Mouse (Mus musculus) myocyte (in vitro differentiated cells): ENCODE results near the gene Timp2.

Experiments used
- MAX ChIP-seq: IDR thresholded peaks from one replicate; pipeline ENCODE4 v1.6.1; 2011; ENCODE audit warnings: low read depth, mild to moderate bottlenecking, control low read depth
- MYOD1 ChIP-seq, 3 experiments: IDR thresholded peaks; one replicate each; pipeline ENCODE4 v1.6.1; 2011; ENCODE audit warnings: control low read depth in 2 of 3, low read depth in 2 of 3, mild to moderate bottlenecking in 2 of 3, moderate library complexity in 1 of 3; ENCODE audit not compliant: insufficient read length in 2 of 3, control insufficient read depth in 1 of 3
- REST ChIP-seq: IDR thresholded peaks from one replicate; pipeline ENCODE4 v1.6.1; 2011; ENCODE audit warnings: mild to moderate bottlenecking, control low read depth, moderate library complexity; ENCODE audit not compliant: insufficient read depth, insufficient read length
- SRF ChIP-seq: IDR thresholded peaks from one replicate; pipeline ENCODE4 v1.6.1; 2011; ENCODE audit warnings: low read depth; ENCODE audit not compliant: control insufficient read depth, insufficient read length
- USF1 ChIP-seq: IDR thresholded peaks from one replicate; pipeline ENCODE4 v1.6.1; 2011; ENCODE audit warnings: low read depth, mild to moderate bottlenecking, control low read depth, moderate library complexity

- TF ChIP-seq MYOD1 (IDR thresholded peaks at IDR 0.05; ENCODE audit: control insufficient read depth in 1 of 3, insufficient read length in 2 of 3, low read depth in 2 of 3) (no peak), MAX (no peak), SRF (no peak), REST (no peak), USF1 (no peak)
These were observed 31.6 kb downstream of the Timp2 start for GRCm38 (mm10) chr11:118323974-118324373.
